Mouse (Mus musculus) liver, embryonic 14 days (tissue): Measurements from ENCODE around the gene Vmn2r35. TPM values are rescaled to one million over a fixed set of nuclear protein-coding genes. Genes with fewer than 3 reads are reported as not detected.

Experiments
- polyA plus RNA-seq: library from polyadenylated mRNA; depleted of rRNA; stranded (reverse); fragments of >200 nt; gene quantifications from 2 replicates; pipeline ENCODE4 v1.2.3, GENCODE M21; 2012; rRNA removed

The Vmn2r35 gene
- polyA plus RNA-seq, result not detected in 2 replicates

DNA sequence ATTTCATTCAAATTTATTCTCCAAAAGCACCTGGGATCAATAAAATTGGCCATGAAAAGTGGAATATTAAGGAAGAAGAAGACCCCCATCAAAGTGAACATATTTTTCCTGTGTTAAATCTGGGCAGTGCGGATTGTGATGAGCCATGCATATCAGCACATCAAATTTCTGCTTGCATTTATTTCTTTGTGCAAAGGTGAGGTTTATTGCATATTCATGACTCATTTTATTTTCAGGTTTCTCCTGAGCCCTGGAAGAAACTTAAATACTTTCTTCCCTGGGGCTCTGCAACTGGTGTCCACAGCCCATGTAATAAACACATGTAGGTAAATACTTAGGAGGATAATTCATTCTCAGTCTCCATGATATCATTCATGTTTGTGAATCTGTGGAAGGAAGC lies at the start of gene Vmn2r35:
Vmn2r35 (minus strand) TSS at position 101 of the 400 bp plus-strand sequence.

Other genes starting within 250 kb of the Vmn2r35 start
- gene Vmn2r34, start 130.4 kb downstream of the Vmn2r35 start, polyA plus RNA-seq, result not detected in 2 replicates
- gene Vmn2r36, start 82.6 kb upstream of the Vmn2r35 start, polyA plus RNA-seq, result not detected in 2 replicates